Mouse (Mus musculus) left cerebral cortex, adult 8-10 months (tissue): Measurements from ENCODE around the gene Sva. TPM values are rescaled to one million over a fixed set of nuclear protein-coding genes. Genes with fewer than 3 reads are reported as not detected.

Experiments used
- DNase-seq, 2 experiments: peaks; one replicate each; pipeline ENCODE4 v3.0.0; 2022; ENCODE audit warnings: low spot score in 2 of 2
- total RNA-seq, 4 experiments: library from RNA; stranded (reverse); gene quantifications; 2 replicates each; pipeline ENCODE4 v1.2.4; 2022

Gene Sva
- not detected for total RNA-seq

- no peak for DNase-seq
Observed at GRCm38 (mm10) chr6:42038094-42038493, at the start of gene Sva. TSS of gene Sva (plus strand) at chr6:42038394.

Other genes with a start within 250 kb of the Sva start
- gene Pip, start 190.9 kb upstream of the Sva start, total RNA-seq = not detected
- not detected for gene Sval2, start 185.4 kb upstream of the Sva start, total RNA-seq
- not detected for gene Sval1, start 86.8 kb upstream of the Sva start, total RNA-seq
- gene Sval3, start 70.3 kb upstream of the Sva start, total RNA-seq = not detected
- gene Tas2r139, start 102.5 kb downstream of the Sva start, total RNA-seq = not detected
- gene Tas2r144, start 176.9 kb downstream of the Sva start, total RNA-seq = not detected
- gene Gstk1, start 207.5 kb downstream of the Sva start, total RNA-seq = 10 to 100 TPM; 11.3 to 13.8 (median 11.7) TPM
- gene Tmem139, start 223.6 kb downstream of the Sva start, total RNA-seq = not detected
- gene Casp2, start 226.6 kb downstream of the Sva start, total RNA-seq = 10 to 100 TPM; 20.7 to 22.6 (median 22.0) TPM
- gene Clcn1, start 248.3 kb downstream of the Sva start, total RNA-seq = 1 to 10 TPM; 4.3 to 4.8 (median 4.4) TPM